In the genomic region with DNA sequence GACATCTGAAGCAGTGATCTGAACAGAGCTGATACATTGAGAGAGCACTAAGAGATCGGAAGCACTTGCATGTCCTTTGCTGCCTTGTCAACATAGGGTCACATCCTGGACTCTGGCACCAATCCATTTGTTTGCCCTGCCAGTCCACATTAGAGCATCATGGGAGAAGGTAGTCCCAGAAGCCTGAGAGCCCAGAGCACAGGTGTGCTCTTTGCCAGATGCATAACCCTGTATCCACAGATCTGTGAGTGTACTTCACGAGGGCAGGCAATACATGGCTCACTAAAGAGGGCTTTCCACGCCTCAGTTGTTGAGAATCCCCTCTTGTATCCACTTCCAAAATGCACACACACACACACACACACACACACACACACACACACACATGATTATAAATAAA, we compare ENCODE assay signal across 16 mouse cellular contexts.
A peak's percentile ranks its signal among the peaks of the same experiment; 100 is the strongest.
DNase-seq lines count a peak whose midpoint lies in the region; ATAC-seq and TF ChIP-seq lines count a peak whose summit lies in the region.
"Had no signal": no experiment of that assay in that cellular context is flagged by ENCODE, and none has a peak within 500 bp of the region (broad histone marks: within the 10 kb centered on the region; RNA-seq: fewer than 3 reads in every experiment).

No protein-coding gene starts in this region.

- H3K9me3 ChIP-seq in kidney, embryonic 15.5 days (replicated peaks) = no peaks in the 10 kb centered on the region
- H3K9me3 ChIP-seq in midbrain, embryonic 12.5 days = no peaks in the 10 kb centered on the region
- H3K9me3 ChIP-seq in midbrain, embryonic 11.5 days (ENCODE audit: control insufficient read depth, low read length) = no peaks in the 10 kb centered on the region
- H3K9me3 ChIP-seq in forebrain, embryonic 15.5 days = no peaks in the 10 kb centered on the region
- no peaks in the 10 kb centered on the region for H3K9me3 ChIP-seq in midbrain, embryonic 16.5 days (replicated peaks; ENCODE audit: control insufficient read depth, low read length, poor library complexity, severe bottlenecking)
- H3K9me3 ChIP-seq: embryonic facial prominence, embryonic 13.5 days; heart, embryonic 13.5 days; limb, embryonic 13.5 days; lung, embryonic 15.5 days had no signal

- no peak overlapping the region for H3K4me2 ChIP-seq in kidney, embryonic 15.5 days
- H3K4me2 ChIP-seq in midbrain, embryonic 12.5 days (replicated peaks) = no peak overlapping the region
- no peak overlapping the region for H3K4me2 ChIP-seq in midbrain, embryonic 11.5 days
- no peak overlapping the region for H3K4me2 ChIP-seq in forebrain, embryonic 15.5 days (replicated peaks)
- H3K4me2 ChIP-seq in midbrain, embryonic 16.5 days (ENCODE audit: low read length) = no peak overlapping the region
- H3K4me2 ChIP-seq: embryonic facial prominence, embryonic 13.5 days; heart, embryonic 13.5 days; limb, embryonic 13.5 days; lung, embryonic 15.5 days had no signal

- WGBS in kidney, adult 2 months = 75% methylated on average over 3 of the region's 3 CpGs
- WGBS in kidney, embryonic 15.5 days = 93% methylated on average over 3 of the region's 3 CpGs
- 86% methylated on average over 3 of the region's 3 CpGs for WGBS in midbrain, embryonic 12.5 days
- 91% methylated on average over 3 of the region's 3 CpGs for WGBS in midbrain, embryonic 11.5 days
- WGBS in forebrain, embryonic 15.5 days = 26% methylated on average over 3 of the region's 3 CpGs
- WGBS in midbrain, embryonic 16.5 days = 74% methylated on average over 3 of the region's 3 CpGs

- H3K27me3 ChIP-seq in kidney, adult 2 months (replicated peaks; ENCODE audit: control insufficient read depth, insufficient read depth, low read length) = no peaks in the 10 kb centered on the region
- H3K27me3 ChIP-seq in kidney, embryonic 15.5 days = no peaks in the 10 kb centered on the region
- H3K27me3 ChIP-seq in midbrain, embryonic 12.5 days = no peaks in the 10 kb centered on the region
- no peaks in the 10 kb centered on the region for H3K27me3 ChIP-seq in midbrain, embryonic 11.5 days (ENCODE audit: control insufficient read depth, insufficient read depth, low read length)
- H3K27me3 ChIP-seq in forebrain, embryonic 15.5 days = no peaks in the 10 kb centered on the region
- no peaks in the 10 kb centered on the region for H3K27me3 ChIP-seq in midbrain, embryonic 16.5 days (ENCODE audit: control insufficient read depth, insufficient read depth, low read depth, low read length)
- H3K27me3 ChIP-seq: embryonic facial prominence, embryonic 13.5 days; heart, embryonic 13.5 days; lung, embryonic 15.5 days had no signal

- no peaks in the 10 kb centered on the region for H3K36me3 ChIP-seq in kidney, adult 2 months (ENCODE audit: control insufficient read depth, insufficient read depth, low read length)
- H3K36me3 ChIP-seq in kidney, embryonic 15.5 days = no peaks in the 10 kb centered on the region
- H3K36me3 ChIP-seq in midbrain, embryonic 12.5 days = no peaks in the 10 kb centered on the region
- no peaks in the 10 kb centered on the region for H3K36me3 ChIP-seq in midbrain, embryonic 11.5 days (ENCODE audit: control insufficient read depth, insufficient read depth, low read length)
- no peaks in the 10 kb centered on the region for H3K36me3 ChIP-seq in forebrain, embryonic 15.5 days
- H3K36me3 ChIP-seq in midbrain, embryonic 16.5 days (ENCODE audit: control insufficient read depth, insufficient read depth, low read length) = no peaks in the 10 kb centered on the region
- H3K36me3 ChIP-seq: embryonic facial prominence, embryonic 13.5 days; heart, embryonic 13.5 days; limb, embryonic 13.5 days; lung, embryonic 15.5 days had no signal

- TF ChIP-seq POLR2A in kidney, adult 2 months (IDR thresholded peaks at IDR 0.05; ENCODE audit: low read depth, low read length) = no peak

- DNase-seq in kidney, adult 2 months = peak; percentile 63
- DNase-seq in midbrain, embryonic 11.5 days (ENCODE audit: low spot score, missing footprints) = no peak
- DNase-seq in lung, postnatal 4 days = no peak
- DNase-seq in MN1 (ENCODE audit: low spot score) = no peak
- DNase-seq: cerebellum, adult 9-11 months; heart, postnatal 4 days; right cerebral cortex, adult 18-20 months had no signal

- ATAC-seq in kidney, embryonic 15.5 days (replicated peaks; ENCODE audit: low FRiP score) = no peak
- no peak for ATAC-seq in midbrain, embryonic 12.5 days (ENCODE audit: low FRiP score, low read depth)
- ATAC-seq in midbrain, embryonic 11.5 days (ENCODE audit: low FRiP score) = no peak
- ATAC-seq in forebrain, embryonic 15.5 days (replicated peaks) = peak; percentile 66
- ATAC-seq in midbrain, embryonic 16.5 days = peak; percentile 49
- ATAC-seq: intestine, postnatal 0 days had no signal

- no peak overlapping the region for H3K27ac ChIP-seq in kidney, adult 2 months (ENCODE audit: insufficient read depth, low read depth, low read length)
- H3K27ac ChIP-seq in kidney, embryonic 15.5 days = no peak overlapping the region
- 0 out of 2 replicates have a peak overlapping the region, but pooled peaks have one; percentile 11 for H3K27ac ChIP-seq in midbrain, embryonic 12.5 days (replicated peaks)
- H3K27ac ChIP-seq in midbrain, embryonic 11.5 days (ENCODE audit: low read depth, low read length) = no peak overlapping the region
- H3K27ac ChIP-seq in forebrain, embryonic 15.5 days (replicated peaks) = no peak overlapping the region
- no peak overlapping the region for H3K27ac ChIP-seq in midbrain, embryonic 16.5 days (ENCODE audit: low read length)
- H3K27ac ChIP-seq: embryonic facial prominence, embryonic 13.5 days; heart, embryonic 13.5 days; limb, embryonic 13.5 days; lung, embryonic 15.5 days had no signal

- no peak overlapping the region for H3K9ac ChIP-seq in kidney, embryonic 15.5 days
- no peak overlapping the region for H3K9ac ChIP-seq in midbrain, embryonic 12.5 days (replicated peaks)
- H3K9ac ChIP-seq in midbrain, embryonic 11.5 days (ENCODE audit: low read length) = no peak overlapping the region
- no peak overlapping the region for H3K9ac ChIP-seq in forebrain, embryonic 15.5 days (replicated peaks)
- H3K9ac ChIP-seq in midbrain, embryonic 16.5 days (ENCODE audit: low read depth, low read length) = no peak overlapping the region
- H3K9ac ChIP-seq: embryonic facial prominence, embryonic 13.5 days; heart, embryonic 13.5 days; limb, embryonic 13.5 days; lung, embryonic 15.5 days had no signal

- H3K4me3 ChIP-seq in kidney, adult 2 months (ENCODE audit: insufficient read depth, low read depth, low read length) = no peak overlapping the region
- no peak overlapping the region for H3K4me3 ChIP-seq in kidney, embryonic 15.5 days (replicated peaks)
- no peak overlapping the region for H3K4me3 ChIP-seq in midbrain, embryonic 12.5 days
- H3K4me3 ChIP-seq in midbrain, embryonic 11.5 days (ENCODE audit: low read depth, low read length) = no peak overlapping the region
- no peak overlapping the region for H3K4me3 ChIP-seq in forebrain, embryonic 15.5 days
- H3K4me3 ChIP-seq in midbrain, embryonic 16.5 days (ENCODE audit: low read depth, low read length) = no peak overlapping the region
- H3K4me3 ChIP-seq: embryonic facial prominence, embryonic 13.5 days; heart, embryonic 13.5 days; limb, embryonic 13.5 days; lung, embryonic 15.5 days had no signal

- no peaks in the 10 kb centered on the region for H3K4me1 ChIP-seq in kidney, adult 2 months (ENCODE audit: control insufficient read depth, insufficient read depth, low read length)
- H3K4me1 ChIP-seq in kidney, embryonic 15.5 days = peaks cover 16% of the 10 kb centered on the region; the same call in 1 of the 2 replicates
- peaks cover 20% of the 10 kb centered on the region; the same call in 1 of the 2 replicates for H3K4me1 ChIP-seq in midbrain, embryonic 12.5 days
- no peaks in the 10 kb centered on the region for H3K4me1 ChIP-seq in midbrain, embryonic 11.5 days (ENCODE audit: control insufficient read depth, insufficient read depth, low read length)
- H3K4me1 ChIP-seq in forebrain, embryonic 15.5 days = peaks cover 27% of the 10 kb centered on the region
- H3K4me1 ChIP-seq in midbrain, embryonic 16.5 days (ENCODE audit: control insufficient read depth, insufficient read depth, low read length) = peaks cover 8% of the 10 kb centered on the region
- H3K4me1 ChIP-seq: limb, embryonic 13.5 days had no signal

- TF ChIP-seq CTCF in kidney, adult 2 months (conservative IDR thresholded peaks at IDR 0.05; ENCODE audit: insufficient read depth, insufficient read length, low read depth, low read length) = no peak

Comparison
In these comparisons a context has a peak if more than half of its experiments do, and no peak if none do; other contexts are left out.
1. ATAC-seq: peak in forebrain, embryonic 15.5 days (single experiment) and midbrain, embryonic 16.5 days (single experiment); none in kidney, embryonic 15.5 days (single experiment), midbrain, embryonic 12.5 days (single experiment) and midbrain, embryonic 11.5 days (single experiment).